Comparison of ENCODE assay signal across 25 mouse cellular contexts in the genomic region with DNA sequence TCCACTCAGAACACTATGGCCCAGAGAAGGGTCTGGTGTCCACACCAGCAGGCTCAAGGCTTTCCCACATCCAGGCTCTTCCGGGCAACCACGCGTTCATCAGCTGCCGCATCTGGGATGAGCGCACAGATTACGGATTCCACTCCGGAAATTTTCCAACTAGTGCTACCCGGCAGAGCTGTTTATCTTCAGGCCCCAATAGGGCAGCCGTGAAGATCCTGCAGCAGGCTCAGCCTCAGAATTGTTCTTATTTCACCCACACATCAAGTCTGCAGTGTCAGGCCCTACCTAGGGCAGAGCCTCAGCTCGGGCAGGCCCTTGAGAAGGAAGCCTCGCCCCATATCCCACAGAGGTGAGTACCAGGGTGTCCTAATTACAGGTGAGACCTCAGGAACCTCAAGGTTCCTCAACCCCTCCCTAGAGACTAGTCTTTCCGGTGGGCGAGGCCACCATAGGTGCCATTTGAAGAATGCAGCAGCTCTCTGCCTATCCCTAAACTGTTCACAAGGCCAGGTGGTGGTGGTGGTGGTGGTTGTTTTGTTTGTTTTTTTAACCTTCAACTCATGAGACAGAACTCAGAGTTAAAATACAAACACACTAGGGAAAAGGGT. TPM values are rescaled to one million over a fixed set of nuclear protein-coding genes. Genes with fewer than 3 reads are reported as not detected.
DNase-seq lines count a peak whose midpoint lies in the region; ATAC-seq and TF ChIP-seq lines count a peak whose summit lies in the region.
"Had no signal": no experiment of that assay in that cellular context is flagged by ENCODE, and none has a peak within 500 bp of the region (broad histone marks: within the 10 kb centered on the region; RNA-seq: fewer than 3 reads in every experiment).

No protein-coding gene starts in this region.

- no peaks in the 10 kb centered on the region for H3K9me3 ChIP-seq in megakaryocyte, embryonic 14.5 days
- H3K9me3 ChIP-seq in ES-Bruce4 (replicated peaks; ENCODE audit: control insufficient read depth, insufficient read depth, low read length, poor library complexity, severe bottlenecking) = no peaks in the 10 kb centered on the region
- H3K9me3 ChIP-seq: intestine, embryonic 15.5 days; kidney, embryonic 15.5 days had no signal

- no peak for ATAC-seq in megakaryocyte, adult 5-6 weeks (ENCODE audit: poor library complexity, severe bottlenecking)
- ATAC-seq: CD4-positive, CD25-positive, alpha-beta regulatory T cell, adult 4 months; forebrain, postnatal 0 days; intestine, embryonic 15.5 days; Patski had no signal

- H3K4me1 ChIP-seq in megakaryocyte, embryonic 14.5 days = peaks cover 25% of the 10 kb centered on the region
- H3K4me1 ChIP-seq in ES-Bruce4 (ENCODE audit: control insufficient read depth, insufficient read depth, low read length) = peaks cover 5% of the 10 kb centered on the region
- peaks cover 2% of the 10 kb centered on the region; the same call in 1 of the 2 replicates for H3K4me1 ChIP-seq in bone marrow, adult 2 months (ENCODE audit: control insufficient read depth, insufficient read depth, low read length)
- H3K4me1 ChIP-seq: intestine, embryonic 15.5 days had no signal

- peak overlapping the region; percentile 99 for H3K27ac ChIP-seq in ES-Bruce4 (ENCODE audit: insufficient read depth, low read length)
- peak overlapping the region; percentile 61 for H3K27ac ChIP-seq in bone marrow, adult 2 months (ENCODE audit: control insufficient read depth, insufficient read depth, low read depth, low read length, poor library complexity)
- H3K27ac ChIP-seq: intestine, embryonic 15.5 days; kidney, embryonic 15.5 days; liver, embryonic 14.5 days had no signal

- DNase-seq in splenic B cell, adult 2 months (ENCODE audit: low read depth, low spot score) = peak; percentile 34
- DNase-seq in embryo, embryonic 10 days (ENCODE audit: low spot score) = no peak
- DNase-seq in embryo, embryonic 9.5 days (ENCODE audit: extremely low spot score) = no peak
- DNase-seq: cerebellum, postnatal 14 days; forebrain, postnatal 0 days; layer of hippocampus, postnatal 36 days; left cerebral cortex, postnatal 4 days; lung, postnatal 10 days; right cerebral cortex, postnatal 14 days; thymus, postnatal 36 days had no signal

- peak overlapping the region; percentile 59 for H3K4me3 ChIP-seq in megakaryocyte, embryonic 14.5 days (replicated peaks)
- peak overlapping the region; percentile 74 for H3K4me3 ChIP-seq in ES-Bruce4 (ENCODE audit: low read depth, low read length)
- H3K4me3 ChIP-seq in bone marrow, adult 2 months (replicated peaks; ENCODE audit: control insufficient read depth, low read depth, low read length) = no peak overlapping the region
- H3K4me3 ChIP-seq: intestine, embryonic 15.5 days; kidney, embryonic 15.5 days had no signal

- WGBS in bone marrow, adult 2 months = 84% methylated on average over 13 of the region's 13 CpGs

- TF ChIP-seq EP300 in ES-Bruce4 (IDR thresholded peaks at IDR 0.05; ENCODE audit: insufficient read depth, low read depth, low read length) = peak; percentile 91

- no peaks in the 10 kb centered on the region for H3K36me3 ChIP-seq in megakaryocyte, embryonic 14.5 days (replicated peaks; ENCODE audit: low read length)
- peaks cover 31% of the 10 kb centered on the region for H3K36me3 ChIP-seq in ES-Bruce4 (ENCODE audit: control insufficient read depth, insufficient read depth, low read length, poor library complexity, severe bottlenecking)
- H3K36me3 ChIP-seq in splenic B cell, adult 2 months (ENCODE audit: control insufficient read depth, insufficient read depth, low read length, poor library complexity, severe bottlenecking) = peaks cover 7% of the 10 kb centered on the region

- peaks cover 5% of the 10 kb centered on the region for H3K27me3 ChIP-seq in megakaryocyte, embryonic 14.5 days (replicated peaks)
- H3K27me3 ChIP-seq in ES-Bruce4 (ENCODE audit: control insufficient read depth, insufficient read depth, low read length, poor library complexity, severe bottlenecking) = no peaks in the 10 kb centered on the region
- no peaks in the 10 kb centered on the region for H3K27me3 ChIP-seq in splenic B cell, adult 2 months (ENCODE audit: control insufficient read depth, insufficient read depth, low read length, poor library complexity, severe bottlenecking)
- H3K27me3 ChIP-seq: intestine, embryonic 15.5 days; kidney, embryonic 15.5 days; Patski had no signal

- H3K9ac ChIP-seq in ES-Bruce4 (ENCODE audit: low read depth, poor library complexity, severe bottlenecking) = peak overlapping the region; percentile 79
- H3K9ac ChIP-seq: forebrain, postnatal 0 days; intestine, embryonic 15.5 days; kidney, embryonic 15.5 days; liver, embryonic 14.5 days had no signal

- TF ChIP-seq POLR2A in ES-Bruce4 (IDR thresholded peaks at IDR 0.05; ENCODE audit: insufficient read depth, low read length) = no peak
- no peak for TF ChIP-seq POLR2A in bone marrow, adult 2 months (IDR thresholded peaks at IDR 0.05; ENCODE audit: borderline replicate concordance, control insufficient read depth, low read depth, low read length)

- no peak for TF ChIP-seq CTCF in ES-Bruce4 (IDR thresholded peaks at IDR 0.05; ENCODE audit: low read depth, low read length)
- TF ChIP-seq CTCF in bone marrow, adult 2 months (IDR thresholded peaks at IDR 0.05; ENCODE audit: control insufficient read depth, insufficient read depth, low read length) = no peak

RNA-seq across cellular contexts. Expression of a gene that starts 4.5 kb away (rescaled TPM):
- polyA plus RNA-seq in megakaryocyte, embryonic 14.5 days (2012; ENCODE audit: insufficient read depth, low replicate concordance) = 1.1 and 7.4 TPM in 2 replicates
- total RNA-seq in megakaryocyte, adult 5-6 weeks (2015) = 173 and 192 TPM in 2 replicates
- total RNA-seq in megakaryocyte, adult 5-6 weeks (2017) = 87.6 and 89.8 TPM in 2 replicates
- 186 and 188 TPM in 2 replicates for polyA plus RNA-seq in ES-Bruce4 (2011; ENCODE audit: insufficient read depth, insufficient read length, low read depth, missing spikeins)
- 6.5 and 22.3 TPM in 2 replicates for polyA plus RNA-seq in bone marrow, adult 2 months (2011; ENCODE audit: insufficient read depth, insufficient read length, low replicate concordance, missing spikeins)

RNA-seq across cellular contexts. Expression of a gene that starts 16.0 kb away (rescaled TPM):
- polyA plus RNA-seq in megakaryocyte, embryonic 14.5 days (2012; ENCODE audit: insufficient read depth, low replicate concordance) = not detected in 2 replicates
- not detected in 2 replicates for total RNA-seq in megakaryocyte, adult 5-6 weeks (2015)
- total RNA-seq in megakaryocyte, adult 5-6 weeks (2017) = not detected in 2 replicates
- polyA plus RNA-seq in ES-Bruce4 (2011; ENCODE audit: insufficient read depth, insufficient read length, low read depth, missing spikeins) = 12.6 and 13.8 TPM in 2 replicates
- polyA plus RNA-seq in bone marrow, adult 2 months (2011; ENCODE audit: insufficient read depth, insufficient read length, low replicate concordance, missing spikeins) = 11.6 TPM in 1 of 2 replicates, not detected in the other
- total RNA-seq: forebrain, postnatal 0 days; gastrocnemius, adult 8-10 months; heart, adult 8-10 months; layer of hippocampus, postnatal 36 days; left cerebral cortex, postnatal 4 days had no signal
- polyA plus RNA-seq: CD4-positive, CD25-positive, alpha-beta regulatory T cell, adult 4 months; forebrain, postnatal 0 days; heart, embryonic 16.5 days; hindbrain, embryonic 11.5 days; intestine, embryonic 15.5 days; kidney, embryonic 15.5 days; liver, embryonic 14.5 days; midbrain, embryonic 11.5 days; neural tube, embryonic 14.5 days had no signal

RNA-seq across cellular contexts. Expression of a gene that starts 19.3 kb away (rescaled TPM):
- polyA plus RNA-seq in megakaryocyte, embryonic 14.5 days (2012; ENCODE audit: insufficient read depth, low replicate concordance) = 2.3 and 3.1 TPM in 2 replicates
- total RNA-seq in megakaryocyte, adult 5-6 weeks (2015) = 6.6 and 7.2 TPM in 2 replicates
- 6.4 and 7.0 TPM in 2 replicates for total RNA-seq in megakaryocyte, adult 5-6 weeks (2017)
- polyA plus RNA-seq in ES-Bruce4 (2011; ENCODE audit: insufficient read depth, insufficient read length, low read depth, missing spikeins) = 32.7 and 33.5 TPM in 2 replicates
- 2.7 and 7.2 TPM in 2 replicates for polyA plus RNA-seq in bone marrow, adult 2 months (2011; ENCODE audit: insufficient read depth, insufficient read length, low replicate concordance, missing spikeins)

RNA-seq across cellular contexts. Expression of a gene that starts 48.4 kb away (rescaled TPM):
- polyA plus RNA-seq in megakaryocyte, embryonic 14.5 days (2012; ENCODE audit: insufficient read depth, low replicate concordance) = 6.3 and 58.2 TPM in 2 replicates
- 33.4 and 33.7 TPM in 2 replicates for total RNA-seq in megakaryocyte, adult 5-6 weeks (2015)
- 24.5 and 28.7 TPM in 2 replicates for total RNA-seq in megakaryocyte, adult 5-6 weeks (2017)
- 47.3 and 49.9 TPM in 2 replicates for polyA plus RNA-seq in ES-Bruce4 (2011; ENCODE audit: insufficient read depth, insufficient read length, low read depth, missing spikeins)
- polyA plus RNA-seq in bone marrow, adult 2 months (2011; ENCODE audit: insufficient read depth, insufficient read length, low replicate concordance, missing spikeins) = 19.8 and 33.7 TPM in 2 replicates
